Mouse (Mus musculus) E14TG2a.4 (cell line): Measurements from ENCODE around the gene Gmeb1.

ENCODE experiments used
- CTCF ChIP-seq: conservative IDR thresholded peaks from 2 replicates; pipeline ENCODE4 v1.5.1; 2014; ENCODE audit warnings: low read length
- NANOG ChIP-seq: IDR thresholded peaks from 2 replicates; pipeline ENCODE4 v1.6.1; 2014; ENCODE audit warnings: borderline replicate concordance, low read length, mixed read lengths

GRCm38 (mm10) chr4:132273166-132273565 lies 11.8 kb upstream of the Gmeb1 start:
- TF ChIP-seq CTCF (no peak), NANOG (no peak)
